Mouse (Mus musculus): ENCODE data around the gene Fuca2.
"Not testable (repeated sequence)": the region's sequence is repeated elsewhere in the genome, so short reads cannot be mapped to it uniquely, and the experiment has no call there.

Fuca2 gene

DNA sequence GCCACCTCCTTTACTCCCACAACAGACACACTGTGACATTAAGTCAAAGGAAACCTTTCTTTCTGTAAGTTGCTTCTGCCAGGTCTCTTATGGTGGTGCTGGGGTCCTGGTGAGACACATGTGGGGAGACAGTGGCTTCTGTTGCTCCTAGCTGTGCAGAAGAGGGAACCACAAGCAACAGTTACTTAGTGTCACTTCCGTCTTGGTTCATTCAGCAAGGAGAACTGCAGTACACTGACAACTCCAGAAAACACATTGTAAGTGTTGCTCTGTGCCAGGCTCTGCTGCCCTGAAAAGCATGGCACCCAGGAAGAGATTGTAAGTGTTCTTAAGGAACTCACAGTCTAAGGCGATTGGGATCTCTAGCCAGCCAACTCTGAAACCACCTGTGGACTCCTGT is at the start of gene Fuca2:
Fuca2 (plus strand) TSS at position 210 of the 400 bp plus-strand sequence.
- no peak for DNase-seq (ENCODE audit: extremely low spot score, low spot score)

DNA sequence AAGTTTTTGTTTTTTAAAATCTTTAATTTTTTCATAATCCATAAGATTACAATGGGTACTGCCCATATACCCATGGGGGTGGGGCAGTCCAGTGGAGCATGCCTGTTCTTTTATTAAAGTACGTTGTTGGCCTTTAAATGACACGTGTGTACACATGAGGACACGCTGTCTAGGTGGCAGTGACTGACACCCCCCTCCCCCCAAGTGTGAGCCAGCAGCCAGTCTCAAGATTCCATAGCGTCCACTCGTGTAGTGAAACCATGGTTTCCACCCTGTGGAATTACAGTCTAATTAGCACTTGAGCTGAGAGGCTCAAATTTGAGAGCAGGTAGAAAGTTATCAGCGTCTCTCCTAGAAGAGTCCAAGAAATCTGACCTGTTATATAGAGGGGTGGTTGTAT is 47.7 kb upstream of the Fuca2 start:
- DNase-seq (ENCODE audit: extremely low spot score, low spot score), result no peak

DNA sequence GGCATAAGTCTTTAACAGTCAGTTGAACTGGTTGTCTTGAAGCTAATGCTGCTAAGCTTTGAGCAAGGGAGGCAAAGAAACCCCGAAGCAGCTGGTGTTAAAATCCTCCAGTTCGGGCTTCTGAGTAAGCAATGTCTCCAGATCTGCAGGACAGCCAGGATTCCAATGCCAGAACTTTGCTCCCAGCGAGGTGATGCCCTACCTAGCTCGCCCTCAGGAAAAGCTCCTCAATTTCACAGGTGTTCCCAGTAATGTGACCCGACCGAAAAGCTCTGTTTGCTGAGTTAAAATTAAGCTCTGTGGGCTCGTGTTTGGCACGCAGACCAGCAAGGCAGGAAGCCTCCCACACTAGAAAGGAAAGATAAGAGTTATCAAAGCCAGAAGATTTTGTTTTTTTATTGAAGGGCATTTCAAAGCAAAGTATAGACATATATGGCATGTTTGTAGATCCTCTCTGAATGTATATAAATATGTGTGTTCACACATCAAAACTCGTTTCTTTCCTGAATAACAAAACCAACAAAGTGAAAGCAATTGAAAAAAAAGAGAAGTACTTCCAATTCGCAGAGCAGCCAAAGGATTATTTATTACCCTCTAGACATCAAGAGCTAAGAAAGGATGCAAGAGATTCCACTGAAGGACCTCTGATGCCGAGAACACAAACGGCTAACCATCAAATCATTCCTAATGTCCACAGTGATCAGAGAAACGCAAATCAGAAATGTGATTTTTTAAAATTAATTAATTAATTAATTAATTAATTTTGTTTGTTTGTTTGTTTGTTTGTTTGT is 45.9 kb upstream of the Fuca2 start:
- no peak for DNase-seq (ENCODE audit: extremely low spot score, low spot score)

DNA sequence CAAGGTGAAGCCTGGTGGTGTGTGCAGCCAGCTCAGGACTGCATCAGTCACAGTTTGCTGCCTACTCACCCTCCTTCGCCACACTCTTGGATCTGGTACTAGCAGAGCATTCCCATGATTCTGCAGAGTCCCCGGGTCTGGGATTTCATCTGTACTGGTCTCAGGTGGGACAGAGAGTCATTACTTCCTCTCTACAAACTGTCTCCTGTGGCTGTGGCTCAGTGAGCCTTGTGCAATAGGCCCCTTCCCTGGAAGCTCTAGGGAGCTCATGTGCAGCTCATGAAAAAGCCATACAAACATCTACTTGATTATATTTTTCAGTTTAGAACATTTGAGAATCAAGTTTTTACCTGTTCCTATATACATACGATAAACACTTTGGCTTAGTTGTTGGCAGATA is 35.0 kb upstream of the Fuca2 start:
- not testable (repeated sequence) for DNase-seq (ENCODE audit: extremely low spot score, low spot score)

DNA sequence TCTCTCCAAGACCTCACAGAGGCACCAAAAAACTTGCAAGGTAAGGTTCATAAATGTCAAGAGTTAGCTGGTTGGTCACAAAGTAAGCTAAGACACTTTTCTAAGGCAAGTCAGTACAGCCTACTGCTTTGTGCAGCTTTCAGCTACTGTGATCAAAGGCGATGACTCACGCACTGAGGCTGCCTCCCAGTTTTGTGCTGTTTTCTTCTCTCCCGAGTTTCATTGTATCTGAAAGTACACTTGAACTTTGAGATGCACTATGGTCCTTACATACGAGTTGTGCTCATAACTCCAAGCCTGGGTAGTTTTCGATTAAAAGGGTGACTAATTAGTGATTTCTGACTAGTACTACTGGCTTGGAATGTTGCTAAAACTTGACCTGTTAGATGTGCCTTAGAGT is 32.4 kb upstream of the Fuca2 start:
- no peak for DNase-seq (ENCODE audit: extremely low spot score, low spot score)

DNA sequence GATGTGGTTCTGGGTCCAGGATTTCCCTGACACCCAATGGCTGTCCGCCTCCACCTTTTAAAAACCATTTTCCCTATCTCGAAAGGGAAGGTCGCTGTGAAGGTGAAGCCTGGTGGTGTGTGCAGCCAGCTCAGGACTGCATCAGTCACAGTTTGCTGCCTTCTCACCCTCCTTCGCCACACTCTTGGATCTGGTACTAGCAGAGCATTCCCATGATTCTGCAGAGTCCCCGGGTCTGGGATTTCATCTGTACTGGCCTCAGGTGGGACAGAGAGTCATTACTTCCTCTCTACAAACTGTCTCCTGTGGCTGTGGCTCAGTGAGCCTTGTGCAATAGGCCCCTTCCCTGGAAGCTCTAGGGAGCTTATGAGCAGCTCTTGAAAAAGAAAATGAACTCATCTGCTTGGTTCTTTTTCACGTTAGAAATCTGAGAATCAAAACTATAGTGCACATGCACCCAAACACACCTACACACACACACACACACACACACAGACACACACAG is 31.3 kb upstream of the Fuca2 start:
- not testable (repeated sequence) for DNase-seq (ENCODE audit: extremely low spot score, low spot score)

DNA sequence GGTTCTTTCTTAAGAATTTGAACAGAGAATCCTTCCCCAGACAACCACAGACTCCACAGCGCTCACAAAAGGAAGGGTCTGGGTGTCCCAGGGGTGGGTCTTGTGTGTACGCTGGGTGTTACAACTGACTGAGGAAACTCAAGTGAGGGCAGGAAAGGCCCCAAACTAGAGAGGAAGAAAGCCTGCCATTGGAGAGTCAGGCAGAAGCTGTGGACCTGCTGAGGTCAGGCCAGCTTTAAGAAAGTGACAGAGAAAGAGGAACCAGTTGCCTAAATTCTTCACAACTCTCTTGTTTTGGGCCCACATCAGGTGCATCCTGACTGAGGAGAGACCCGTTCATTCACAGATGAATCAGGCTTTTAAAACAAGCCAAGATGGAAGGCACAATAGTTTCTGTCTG is 29.1 kb upstream of the Fuca2 start:
- no peak for DNase-seq (ENCODE audit: extremely low spot score, low spot score)

DNA sequence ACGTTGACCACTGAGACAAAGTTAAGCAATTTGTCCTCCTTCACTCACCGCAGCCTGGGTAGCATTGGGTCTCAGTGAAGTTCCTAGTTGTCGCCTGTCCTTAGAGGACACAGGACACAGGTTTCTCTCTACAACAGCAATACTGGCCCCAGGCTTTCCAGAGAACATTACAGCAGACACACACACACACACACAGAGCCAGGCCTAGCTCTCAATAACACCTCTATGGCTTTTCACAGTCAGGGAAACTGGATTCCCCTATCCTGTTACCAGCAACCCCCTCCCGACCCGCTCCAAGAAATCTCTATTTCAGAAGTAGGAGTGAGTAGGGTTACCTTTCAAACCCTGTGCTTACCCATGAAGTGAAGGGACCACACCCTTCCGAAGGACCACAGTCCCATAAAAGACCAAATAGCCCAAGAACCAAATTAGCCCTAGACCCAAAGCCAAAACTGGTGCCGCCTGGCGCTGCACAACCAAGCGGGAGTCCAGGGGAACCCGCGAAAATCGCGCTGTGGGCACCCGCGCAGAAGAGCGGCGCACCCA is 26.0 kb upstream of the Fuca2 start:
- DNase-seq (ENCODE audit: extremely low spot score, low spot score), result no peak

DNA sequence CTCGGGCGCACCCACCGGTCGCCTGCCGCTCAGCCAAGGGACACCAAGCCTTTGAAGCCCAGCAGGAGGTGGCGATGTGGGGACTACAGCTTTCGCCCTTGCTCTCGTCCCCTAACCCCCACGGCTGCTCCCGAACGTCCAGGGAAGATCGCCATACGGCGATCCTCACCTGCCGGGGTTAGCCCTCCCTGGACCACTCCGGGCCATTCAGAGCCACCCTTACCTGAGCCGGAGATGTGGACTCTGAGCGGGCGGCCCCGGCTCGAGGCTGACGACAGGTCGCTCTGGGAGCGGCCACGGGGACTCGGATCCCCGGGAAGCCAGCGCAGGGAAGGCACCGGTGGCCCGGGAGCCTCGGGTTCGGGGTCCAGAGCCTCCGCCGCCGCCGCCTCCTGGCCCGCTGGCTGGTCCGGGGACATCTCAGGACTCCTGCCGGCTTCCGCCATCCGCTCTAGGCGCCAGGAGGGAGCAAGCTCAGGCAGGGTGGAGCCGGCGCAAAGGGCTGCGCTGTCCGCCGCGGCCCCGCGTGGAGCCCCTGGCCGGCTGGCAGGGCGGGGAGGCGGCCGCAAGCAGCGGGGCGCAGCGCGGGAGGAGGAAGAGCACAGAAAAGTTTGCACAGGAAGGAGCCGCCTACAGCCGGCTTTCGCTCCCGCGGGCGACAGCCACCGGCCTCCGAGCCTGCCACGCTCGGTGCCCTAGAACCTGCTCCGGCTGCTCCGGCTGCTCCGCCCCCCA is 25.3 kb upstream of the Fuca2 start, which contains the start of gene Phactr2:
Phactr2 (minus strand) TSS at position 580 of the 735 bp plus-strand sequence.
- DNase-seq (ENCODE audit: extremely low spot score, low spot score), result peak; percentile 65

DNA sequence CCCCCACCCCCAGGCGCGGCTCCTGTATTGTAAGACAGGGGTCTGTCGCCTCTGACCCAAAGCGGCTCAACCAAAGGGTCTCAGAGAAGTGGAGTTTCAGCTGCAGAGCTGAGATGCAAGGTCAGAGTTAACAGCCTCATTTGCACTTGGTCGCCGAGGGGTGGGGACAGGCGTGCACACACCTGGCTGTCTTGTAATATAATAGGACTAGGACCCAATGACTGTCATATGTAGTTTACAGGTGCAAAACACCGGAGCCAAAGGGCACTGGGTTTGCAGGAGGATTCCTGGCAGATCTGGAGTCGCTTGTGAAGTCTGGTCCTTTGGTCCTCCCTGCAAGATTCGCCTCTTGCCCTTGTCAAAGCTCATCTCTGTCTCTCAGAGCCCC is 24.8 kb upstream of the Fuca2 start:
- DNase-seq (ENCODE audit: extremely low spot score, low spot score), result no peak

DNA sequence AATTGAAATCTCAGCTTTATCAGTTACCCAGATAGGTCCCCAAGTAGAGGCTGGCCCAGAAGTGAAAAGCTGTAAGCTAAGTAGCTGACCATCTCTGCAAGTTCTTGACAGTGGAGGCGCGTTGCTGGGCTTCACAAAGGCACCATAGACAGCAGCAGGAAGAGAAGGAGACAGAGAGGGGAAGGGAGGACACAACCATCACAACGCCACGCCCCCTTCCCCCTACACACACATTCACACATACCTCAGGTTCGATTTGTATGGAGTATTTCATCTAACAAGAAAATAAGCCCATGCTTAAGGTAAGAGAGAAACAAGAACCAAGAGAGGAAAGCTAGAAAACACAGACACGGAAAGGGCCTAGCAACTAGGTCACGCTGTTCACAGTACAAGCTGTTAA is 24.2 kb upstream of the Fuca2 start:
- DNase-seq (ENCODE audit: extremely low spot score, low spot score), result peak; percentile 22

DNA sequence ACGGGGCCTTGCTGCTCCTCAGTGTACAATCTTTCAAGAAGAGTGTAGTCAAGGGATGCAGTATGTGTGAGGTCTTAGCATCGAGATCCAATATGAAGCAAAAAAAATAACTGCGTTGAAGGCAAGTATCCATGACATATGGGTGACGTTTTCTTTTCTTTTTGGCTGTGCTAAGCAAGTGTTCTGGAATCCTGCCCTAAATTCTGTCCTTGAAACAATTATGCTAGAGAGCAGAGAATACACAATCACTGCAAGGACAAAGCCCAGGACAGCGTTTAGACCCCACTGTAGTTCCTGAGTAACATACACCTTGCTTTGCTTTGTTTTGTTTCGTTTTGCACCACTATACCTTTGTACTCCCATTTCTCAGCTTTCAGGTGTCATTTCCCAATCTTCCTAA is 20.0 kb upstream of the Fuca2 start:
- no peak for DNase-seq (ENCODE audit: extremely low spot score, low spot score)

DNA sequence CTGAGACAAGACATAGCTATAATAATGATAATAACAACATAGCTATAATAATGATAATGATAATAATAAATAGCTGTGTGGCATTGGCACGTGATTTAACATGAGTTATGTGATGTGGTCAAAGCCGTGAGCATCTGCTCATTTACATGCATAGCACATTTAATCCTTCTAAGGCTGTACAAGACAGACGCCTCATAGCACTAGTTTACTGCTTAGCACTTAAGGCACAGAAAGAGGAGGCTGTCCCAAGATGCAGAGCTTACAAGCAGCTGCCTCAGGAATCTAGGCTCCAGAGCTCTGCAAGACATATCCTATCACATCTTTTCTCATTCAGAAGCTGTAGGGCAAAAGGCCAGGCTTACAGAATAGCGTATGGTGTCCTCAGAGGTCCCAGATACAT is 13.4 kb upstream of the Fuca2 start:
- no peak for DNase-seq (ENCODE audit: extremely low spot score, low spot score)

DNA sequence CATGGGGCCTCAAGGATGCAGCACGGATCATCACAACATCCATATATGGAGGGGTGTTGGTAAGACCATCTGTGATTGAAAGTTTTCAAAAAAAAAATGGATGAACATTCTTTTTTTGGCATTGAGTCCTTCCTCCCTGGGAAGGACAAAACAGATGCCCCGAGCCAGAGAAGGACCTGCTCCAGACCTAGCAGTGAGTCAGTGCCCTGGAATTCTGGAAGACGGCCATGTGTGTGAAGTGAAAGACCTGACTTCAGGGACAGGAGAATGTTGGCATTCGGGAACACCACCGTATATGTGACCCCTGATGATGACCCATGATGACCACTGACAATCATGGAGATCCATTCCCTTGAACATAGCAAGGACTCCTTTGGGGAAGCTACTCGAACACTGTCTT is 9.7 kb upstream of the Fuca2 start:
- no peak for DNase-seq (ENCODE audit: extremely low spot score, low spot score)

DNA sequence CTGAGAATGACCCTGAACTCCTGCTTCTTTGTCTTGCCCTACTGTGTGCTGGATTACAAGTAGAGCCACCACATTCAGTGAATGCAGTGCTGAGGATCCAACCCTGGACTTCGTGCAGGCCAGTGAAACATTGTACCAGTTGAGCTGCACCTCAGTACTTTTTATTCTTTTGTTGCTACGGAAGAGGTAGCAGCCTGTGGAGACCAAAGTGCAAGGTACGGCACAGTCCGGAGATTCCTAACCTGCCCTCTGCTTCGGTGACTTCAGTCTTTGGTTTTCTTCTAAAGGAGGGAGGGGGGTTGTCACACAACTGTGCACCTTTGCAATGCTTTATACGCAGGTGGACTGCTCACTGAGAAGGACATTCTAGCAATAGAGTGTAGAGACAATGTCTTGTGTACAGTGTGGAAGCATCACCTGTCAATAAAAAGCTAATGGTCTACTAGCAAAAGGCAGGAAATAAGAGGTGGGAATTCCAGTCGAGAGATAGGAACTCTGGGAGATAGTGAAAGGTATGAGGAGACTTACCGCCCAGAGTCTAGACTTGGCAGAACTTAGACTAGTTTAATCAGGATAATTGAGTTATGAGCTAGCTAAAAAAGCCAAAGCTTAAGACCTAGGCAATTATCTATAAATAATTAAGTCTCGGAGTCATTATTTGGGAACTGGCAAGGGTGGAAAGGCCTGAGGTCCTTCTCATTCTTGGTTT is 5.2 kb upstream of the Fuca2 start:
- DNase-seq (ENCODE audit: extremely low spot score, low spot score), result no peak

DNA sequence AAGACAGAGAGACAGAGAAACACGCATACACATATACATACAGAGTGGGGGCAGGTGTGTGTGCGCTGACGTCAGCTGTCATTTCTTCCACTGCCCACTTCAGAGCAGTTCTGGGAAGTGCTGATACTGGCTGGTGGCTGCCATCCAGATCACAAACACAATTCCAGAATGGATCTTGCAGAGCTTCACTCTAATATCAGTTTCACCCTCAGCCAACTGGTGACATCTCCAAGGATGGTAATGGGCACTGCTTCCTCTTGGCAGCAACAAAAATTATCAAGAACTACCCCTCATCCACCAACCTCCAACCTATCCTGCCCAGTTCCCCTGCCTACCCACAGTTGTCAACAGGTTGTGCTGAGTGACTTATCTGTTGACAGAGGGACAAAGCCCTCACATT is 3.0 kb upstream of the Fuca2 start:
- no peak for DNase-seq (ENCODE audit: extremely low spot score, low spot score)

DNA sequence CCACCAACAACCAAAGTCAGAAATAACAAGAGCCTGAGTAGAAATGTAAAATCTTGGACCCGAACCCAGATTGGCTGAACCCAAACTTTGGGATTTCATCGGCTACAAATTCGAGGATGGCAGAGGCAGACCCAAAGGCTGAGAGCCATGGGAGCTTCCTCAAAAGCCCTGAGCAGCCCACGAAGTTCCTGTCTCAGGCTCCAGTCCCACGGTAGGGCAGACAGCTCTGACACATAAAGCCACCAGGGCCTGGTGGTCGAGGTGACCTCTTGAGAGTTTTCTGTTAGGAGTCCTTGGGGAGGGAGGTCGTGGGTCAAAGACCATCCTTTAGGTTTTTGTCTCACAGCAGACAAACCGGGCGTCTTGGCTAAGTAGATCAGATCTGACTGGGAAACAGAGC is 1.1 kb downstream of the Fuca2 start:
- no peak for DNase-seq (ENCODE audit: extremely low spot score, low spot score)

DNA sequence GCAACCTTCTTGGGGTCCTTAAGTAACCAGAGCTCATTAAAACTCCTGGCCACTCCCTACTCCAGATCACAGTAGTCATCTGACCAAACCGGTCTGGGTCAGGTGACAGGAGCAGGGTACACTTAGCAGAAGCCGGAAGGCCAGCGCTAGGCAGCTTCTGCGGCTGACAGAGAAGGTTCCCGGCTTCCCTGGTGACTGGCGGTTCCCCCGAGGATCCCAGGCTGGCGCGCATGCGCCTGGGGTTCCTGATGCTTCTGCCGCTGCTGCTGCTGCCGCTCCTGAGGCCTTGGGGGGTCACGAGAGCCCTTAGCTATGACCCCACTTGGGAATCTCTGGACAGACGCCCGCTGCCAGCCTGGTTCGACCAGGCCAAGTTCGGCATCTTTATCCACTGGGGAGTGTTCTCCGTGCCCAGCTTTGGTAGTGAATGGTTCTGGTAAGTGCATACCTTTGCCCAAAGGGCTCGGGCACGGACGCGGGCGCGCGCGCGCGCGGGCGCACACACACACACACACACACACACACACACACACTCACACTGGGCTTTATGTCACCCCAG is 1.7 kb downstream of the Fuca2 start:
- peak; percentile 80 for DNase-seq (ENCODE audit: extremely low spot score, low spot score)

DNA sequence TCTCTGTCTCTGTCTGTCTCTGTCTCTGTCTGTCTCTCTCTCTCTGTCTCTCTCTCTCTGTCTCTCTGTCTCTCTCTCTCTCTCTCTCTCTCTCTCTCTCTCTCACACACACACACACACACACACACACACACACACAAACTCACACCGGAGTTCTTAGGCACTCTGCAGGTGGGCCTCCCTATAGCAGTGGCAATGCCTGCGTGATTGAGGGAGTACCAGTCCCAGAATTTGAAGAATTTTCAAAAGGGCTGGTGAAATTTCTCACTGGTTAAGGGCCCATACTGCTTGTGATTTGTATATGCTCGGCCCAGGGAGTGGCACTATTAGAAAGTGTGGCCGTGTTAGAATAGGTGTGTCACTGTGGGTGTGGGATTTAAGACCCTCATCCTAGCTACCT is 2.2 kb downstream of the Fuca2 start:
- DNase-seq (ENCODE audit: extremely low spot score, low spot score), result not testable (repeated sequence)

DNA sequence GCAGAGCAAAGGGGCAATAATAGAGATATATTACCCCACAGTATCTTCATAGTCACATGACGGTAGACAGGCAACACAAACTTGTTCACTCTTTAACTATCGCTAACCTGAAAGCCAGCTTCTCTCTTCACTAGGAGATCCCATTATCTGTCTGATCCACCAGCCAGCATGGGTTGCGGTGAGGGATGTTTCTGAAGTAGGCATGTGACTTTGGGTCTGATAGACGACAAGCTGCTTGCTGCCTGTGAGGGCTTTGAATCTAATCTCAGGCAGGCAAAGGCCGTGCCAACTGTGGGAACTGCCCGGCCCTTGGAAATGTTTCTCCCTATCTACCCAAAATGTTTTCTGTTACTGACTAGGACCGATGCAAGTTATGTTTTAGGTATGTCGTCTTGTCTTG is 3.0 kb downstream of the Fuca2 start:
- DNase-seq (ENCODE audit: extremely low spot score, low spot score), result no peak

DNA sequence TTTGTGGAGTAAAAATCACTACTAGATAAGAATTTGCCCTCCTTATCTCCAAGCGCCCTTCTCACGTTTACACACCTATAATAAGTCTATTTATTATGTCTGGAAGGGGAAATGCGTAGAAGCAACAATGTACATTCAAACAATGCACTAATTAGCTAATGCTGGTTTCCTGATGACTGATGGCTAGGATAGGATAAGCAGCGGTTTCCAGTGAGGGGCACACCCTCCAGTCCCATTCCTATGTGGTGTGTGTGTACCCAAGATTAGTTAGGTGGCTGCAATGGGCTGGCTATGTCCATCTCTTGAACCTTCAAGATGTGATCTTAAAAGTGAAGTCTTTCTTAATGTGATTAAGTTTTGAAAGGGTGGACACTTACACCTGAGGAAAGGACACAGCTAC is 22.5 kb downstream of the Fuca2 start:
- DNase-seq (ENCODE audit: extremely low spot score, low spot score), result no peak

Data from neural tube, embryonic 10.5 days (tissue).